Mouse (Mus musculus): Measurements from ENCODE around the gene R3hdm4.

GRCm38 (mm10) chr10:79914948-79915596 lies 5.9 kb downstream of the R3hdm4 start:
- TF ChIP-seq CTCF (IDR thresholded peaks at IDR 0.05; ENCODE audit: borderline replicate concordance, insufficient read depth, low read depth, low read length) (no peak), POLR2A (IDR thresholded peaks at IDR 0.05; ENCODE audit: borderline replicate concordance, insufficient read depth, low read length) (no peak)

All from cerebellum, adult 2 months (tissue).